Mouse (Mus musculus) heart, embryonic 14.5 days (tissue): ENCODE results near the gene Macf1. TPM values are rescaled to one million over a fixed set of nuclear protein-coding genes. Genes with fewer than 3 reads are reported as not detected.

Experiments used
- ATAC-seq: fragments of 200-750 bp; cut with Nextera tagmentation; 2 replicates; pipeline ENCODE4 v1.8.0; 2017; ENCODE audit warnings: low read depth, moderate TSS enrichment; ENCODE audit not compliant: insufficient number of reproducible peaks, insufficient read depth, low FRiP score
- H3K27ac ChIP-seq, 2 experiments: fragments of 200-500 bp in 1 of 2; fragments of 300-500 bp in 1 of 2; sonication (generic) in 1 of 2; replicated peaks in 1 of 2; 2 replicates each; pipeline ENCODE4 v1.5.1; 2012 to 2014; ENCODE audit warnings: low read depth in 2 of 2, low read length in 2 of 2, control low read depth in 1 of 2, mild to moderate bottlenecking in 1 of 2, mixed read lengths in 1 of 2; ENCODE audit not compliant: control insufficient read depth in 1 of 2, insufficient read depth in 1 of 2
- H3K27me3 ChIP-seq: fragments of 300-500 bp; sonication (generic); 2 replicates; pipeline ENCODE4 v1.6.1; 2014; ENCODE audit warnings: mild to moderate bottlenecking, low read length, control low read depth; ENCODE audit not compliant: control insufficient read depth, insufficient read depth
- H3K36me3 ChIP-seq: fragments of 300-500 bp; sonication (generic); 2 replicates; pipeline ENCODE4 v1.6.1; 2014; ENCODE audit warnings: mild to moderate bottlenecking, control low read depth, low read length, mixed read lengths; ENCODE audit not compliant: control insufficient read depth, insufficient read depth
- H3K4me1 ChIP-seq, 2 experiments: fragments of 200-500 bp in 1 of 2; fragments of 300-500 bp in 1 of 2; sonication (generic) in 1 of 2; 2 replicates each; pipeline ENCODE4 v1.6.1; 2012 to 2014; ENCODE audit warnings: low read length in 2 of 2, control low read depth in 1 of 2, mixed read lengths in 1 of 2; ENCODE audit not compliant: control insufficient read depth in 2 of 2, insufficient read depth in 2 of 2
- H3K4me2 ChIP-seq: fragments of 300-500 bp; sonication (generic); 2 replicates; pipeline ENCODE4 v1.6.1; 2014; ENCODE audit warnings: mild to moderate bottlenecking, low read length
- H3K4me3 ChIP-seq, 2 experiments: fragments of 200-500 bp in 1 of 2; fragments of 300-500 bp in 1 of 2; sonication (generic) in 1 of 2; 2 replicates each; pipeline ENCODE4 v1.5.1; 2012 to 2014; ENCODE audit warnings: low read length in 2 of 2, mild to moderate bottlenecking in 2 of 2, control low read depth in 1 of 2, low read depth in 1 of 2, moderate library complexity in 1 of 2; ENCODE audit not compliant: control insufficient read depth in 1 of 2, insufficient read depth in 1 of 2
- H3K9ac ChIP-seq: fragments of 300-500 bp; sonication (generic); 2 replicates; pipeline ENCODE4 v1.6.1; 2014; ENCODE audit warnings: mild to moderate bottlenecking, low read length
- H3K9me3 ChIP-seq: fragments of 300-500 bp; sonication (generic); 2 replicates; pipeline ENCODE4 v1.6.1; 2016; ENCODE audit warnings: low read length, control low read depth; ENCODE audit not compliant: control insufficient read depth
- WGBS: fragments of 180-500 bp; shearing (Covaris S2); extraction: QIAGEN DNeasy Blood & Tissue Kit; methylation state at CpG from one replicate; pipeline ENCODE4 v1.1.7; 2014; 5-methylcytosine and 5-hydroxymethylcytosine counted together
- polyA plus RNA-seq: library from polyadenylated mRNA; unstranded; fragments of >200 nt; fragmentation: Nextera tagmentation; extraction: Ambion mirVana; gene quantifications from 2 replicates; pipeline ENCODE4 v1.2.1, GENCODE M21; 2014

The Macf1 gene
- polyA plus RNA-seq = 98.0 and 107 TPM in 2 replicates

- ATAC-seq = no peak
- Histone ChIP-seq H3K4me1 (peaks cover 15 to 36% of the 10 kb centered on the region in 2 experiments), H3K4me2 (no peak within 1 kb of the TSS), H3K27me3 (no peaks in the 10 kb centered on the region), H3K36me3 (peaks cover 4% of the 10 kb centered on the region; the same call in 1 of the 2 replicates), H3K9ac (no peak within 1 kb of the TSS), H3K27ac (no peak within 1 kb of the TSS), H3K4me3 (no peak within 1 kb of the TSS), H3K9me3 (no peaks in the 10 kb centered on the region)
- WGBS = 91% methylated on average over 3 of the region's 3 CpGs
Measured at GRCm38 (mm10) chr4:123684260-123684659, at the start of gene Macf1. TSS of gene Macf1 (minus strand) at chr4:123684360.

- H3K4me1 ChIP-seq = no peaks in the 10 kb centered on the region
- H3K4me2 ChIP-seq = no peak overlapping the region
- no peak overlapping the region for H3K27ac ChIP-seq
- no peaks in the 10 kb centered on the region for H3K9me3 ChIP-seq
- no peak for ATAC-seq
- peaks cover 49% of the 10 kb centered on the region for H3K36me3 ChIP-seq
- H3K4me3 ChIP-seq = no peak overlapping the region
- H3K27me3 ChIP-seq = no peaks in the 10 kb centered on the region
- H3K9ac ChIP-seq = no peak overlapping the region
- WGBS = 94% methylated on average over 9 of the region's 9 CpGs
Measured at GRCm38 (mm10) chr4:123733532-123733931, 49.4 kb upstream of the Macf1 start.

- Histone ChIP-seq H3K27me3 (no peaks in the 10 kb centered on the region), H3K4me2 (no peak overlapping the region), H3K36me3 (peaks cover 43% of the 10 kb centered on the region), H3K27ac (no peak overlapping the region), H3K4me3 (no peak overlapping the region), H3K9ac (no peak overlapping the region), H3K9me3 (no peaks in the 10 kb centered on the region), H3K4me1 (no peaks in the 10 kb centered on the region)
- WGBS = 92% methylated on average over 2 of the region's 2 CpGs
- ATAC-seq = 0 out of 2 replicates have a peak, but pooled peaks have one; percentile 9
Measured at GRCm38 (mm10) chr4:123732921-123733320, 48.8 kb upstream of the Macf1 start.

GRCm38 (mm10) chr4:123732163-123732910, 48.2 kb upstream of the Macf1 start:
- Histone ChIP-seq H3K27ac (no peak overlapping the region), H3K27me3 (no peaks in the 10 kb centered on the region), H3K9ac (no peak overlapping the region), H3K9me3 (no peaks in the 10 kb centered on the region), H3K4me3 (no peak overlapping the region), H3K4me1 (no peaks in the 10 kb centered on the region), H3K36me3 (peaks cover 38% of the 10 kb centered on the region), H3K4me2 (no peak overlapping the region)
- 91% methylated on average over 4 of the region's 4 CpGs for WGBS
- no peak for ATAC-seq

GRCm38 (mm10) chr4:123721761-123722160, 37.6 kb upstream of the Macf1 start:
- no peaks in the 10 kb centered on the region for H3K27me3 ChIP-seq
- H3K36me3 ChIP-seq = no peaks in the 10 kb centered on the region
- H3K4me3 ChIP-seq = no peak overlapping the region
- H3K9me3 ChIP-seq = no peaks in the 10 kb centered on the region
- 84% methylated on average over 4 of the region's 4 CpGs for WGBS
- ATAC-seq = no peak
- H3K27ac ChIP-seq = no peak overlapping the region
- peaks cover 0 to 4% of the 10 kb centered on the region in 2 experiments; a peak in 1 of 4 replicates for H3K4me1 ChIP-seq
- no peak overlapping the region for H3K4me2 ChIP-seq
- no peak overlapping the region for H3K9ac ChIP-seq

- peaks cover 2 to 4% of the 10 kb centered on the region in 2 experiments; a peak in 3 of 4 replicates for H3K4me1 ChIP-seq
- 0 out of 2 replicates have a peak, but pooled peaks have one; percentile 11 for ATAC-seq
- H3K36me3 ChIP-seq = peaks cover 23% of the 10 kb centered on the region
- H3K9ac ChIP-seq = peak overlapping the region; percentile 95
- H3K4me2 ChIP-seq = peak overlapping the region; percentile 67
- H3K9me3 ChIP-seq = no peaks in the 10 kb centered on the region
- WGBS = 20% methylated on average over 7 of the region's 7 CpGs
- H3K27ac ChIP-seq = peak overlapping the region; percentile 74 to 85
- no peaks in the 10 kb centered on the region for H3K27me3 ChIP-seq
- peak overlapping the region; percentile 45 to 81 for H3K4me3 ChIP-seq
Measured at GRCm38 (mm10) chr4:123718434-123718780, 34.2 kb upstream of the Macf1 start.

GRCm38 (mm10) chr4:123717574-123718433, 33.6 kb upstream of the Macf1 start, which contains the start of gene Ndufs5:
TSS of gene Ndufs5 (minus strand) at chr4:123718202.
- Histone ChIP-seq H3K9me3 (no peaks in the 10 kb centered on the region), H3K36me3 (peaks cover 27% of the 10 kb centered on the region), H3K27me3 (no peaks in the 10 kb centered on the region), H3K9ac (peak within 1 kb of the TSS; percentile 95), H3K4me3 (peak within 1 kb of the TSS; percentile 67 to 81), H3K27ac (peak within 1 kb of the TSS; percentile 74 to 85), H3K4me2 (peak within 1 kb of the TSS; percentile 71), H3K4me1 (peaks cover 2 to 4% of the 10 kb centered on the region in 2 experiments; a peak in 3 of 4 replicates)
- peak; percentile 96 for ATAC-seq
- under 1% methylated on average over 40 of the region's 40 CpGs for whole genome bisulfite sequencing
